In the genomic region with DNA sequence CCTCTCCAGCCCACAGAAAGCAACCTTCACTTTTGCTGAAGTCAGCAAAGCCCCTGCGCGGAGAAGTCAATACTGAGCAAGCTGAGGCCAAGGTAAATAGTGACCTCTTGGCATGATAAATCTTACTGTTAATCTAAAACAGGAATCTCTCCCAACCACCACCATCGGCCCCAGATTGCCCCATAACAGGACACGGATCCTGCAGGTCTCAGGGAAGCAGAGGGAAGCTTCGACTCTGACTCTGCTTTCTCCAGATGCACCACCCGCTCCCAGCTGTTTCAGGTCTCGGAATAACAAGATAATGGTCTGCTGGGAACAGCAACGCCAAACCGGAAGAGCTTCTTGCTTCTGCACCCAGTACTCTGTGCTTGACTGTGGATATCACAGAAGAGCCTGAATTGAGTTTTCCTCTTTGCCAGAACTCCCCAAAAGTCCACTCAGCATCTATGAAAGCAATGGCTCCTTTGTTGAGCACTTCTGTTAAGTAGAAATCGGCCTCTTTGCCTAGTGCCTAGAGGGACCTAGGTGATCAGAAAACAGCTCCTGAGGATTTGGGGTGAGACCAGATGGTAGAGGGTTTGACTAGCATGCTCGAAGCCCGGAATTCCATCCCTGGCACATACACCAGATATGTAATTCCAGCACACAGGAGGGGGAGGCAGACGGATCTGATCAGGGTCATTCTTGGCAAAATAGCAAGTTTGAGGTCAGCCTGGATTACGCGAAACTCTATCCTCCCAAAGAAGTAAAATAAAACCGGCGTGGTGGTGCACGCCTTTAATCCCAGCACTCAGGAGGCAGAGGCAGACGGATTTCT, we compare ENCODE assay signal across 8 mouse cellular contexts. TPM values are rescaled to one million over a fixed set of nuclear protein-coding genes. Genes with fewer than 3 reads are reported as not detected.
DNase-seq lines count a peak whose midpoint lies in the region; ATAC-seq lines count a peak whose summit lies in the region.
"Had no signal": no experiment of that assay in that cellular context is flagged by ENCODE, and none has a peak within 500 bp of the region (broad histone marks: within the 10 kb centered on the region; RNA-seq: fewer than 3 reads in every experiment).

No protein-coding gene starts in this region.

- 45% methylated on average over 19 of the region's 19 CpGs for WGBS in lung, embryonic 15.5 days
- 38% methylated on average over 19 of the region's 19 CpGs for WGBS in embryonic facial prominence, embryonic 15.5 days
- 69% methylated on average over 19 of the region's 19 CpGs for WGBS in neural tube, embryonic 15.5 days

- H3K9ac ChIP-seq in lung, embryonic 15.5 days = no peak overlapping the region
- no peak overlapping the region for H3K9ac ChIP-seq in embryonic facial prominence, embryonic 15.5 days
- no peak overlapping the region for H3K9ac ChIP-seq in neural tube, embryonic 15.5 days (replicated peaks)
- H3K9ac ChIP-seq: liver, embryonic 15.5 days had no signal

- H3K4me3 ChIP-seq in lung, embryonic 15.5 days = no peak overlapping the region
- no peak overlapping the region for H3K4me3 ChIP-seq in embryonic facial prominence, embryonic 15.5 days (replicated peaks)
- H3K4me3 ChIP-seq in neural tube, embryonic 15.5 days (replicated peaks) = no peak overlapping the region
- H3K4me3 ChIP-seq: liver, embryonic 15.5 days had no signal

- no peaks in the 10 kb centered on the region for H3K36me3 ChIP-seq in lung, embryonic 15.5 days
- H3K36me3 ChIP-seq in embryonic facial prominence, embryonic 15.5 days = no peaks in the 10 kb centered on the region
- H3K36me3 ChIP-seq in neural tube, embryonic 15.5 days = no peaks in the 10 kb centered on the region
- H3K36me3 ChIP-seq: liver, embryonic 15.5 days had no signal

- H3K27me3 ChIP-seq in lung, embryonic 15.5 days = peaks cover 9% of the 10 kb centered on the region
- no peaks in the 10 kb centered on the region for H3K27me3 ChIP-seq in embryonic facial prominence, embryonic 15.5 days
- H3K27me3 ChIP-seq in neural tube, embryonic 15.5 days (replicated peaks) = peaks cover 9% of the 10 kb centered on the region

- H3K27ac ChIP-seq in lung, embryonic 15.5 days = no peak overlapping the region
- H3K27ac ChIP-seq in embryonic facial prominence, embryonic 15.5 days (replicated peaks) = peak overlapping the region; percentile 75
- peak overlapping the region; percentile 18; the same call in 1 of the 2 replicates for H3K27ac ChIP-seq in neural tube, embryonic 15.5 days (replicated peaks)
- H3K27ac ChIP-seq: liver, embryonic 15.5 days had no signal

- intact Hi-C loops in heart, postnatal 36 days (cut with DNase I) = no loop called here

- DNase-seq in lung, adult 18-20 months = no peak
- DNase-seq in heart, postnatal 36 days = peak; percentile 6 to 26
- DNase-seq in layer of hippocampus, postnatal 25 days (ENCODE audit: extremely low spot score in 1 of 2, low spot score in 1 of 2) = no peak
- DNase-seq in frontal cortex, postnatal 10 days (ENCODE audit: low spot score in 2 of 2) = no peak

- peaks cover 9% of the 10 kb centered on the region; the same call in 1 of the 2 replicates for H3K4me1 ChIP-seq in lung, embryonic 15.5 days
- peaks cover 23% of the 10 kb centered on the region for H3K4me1 ChIP-seq in embryonic facial prominence, embryonic 15.5 days
- H3K4me1 ChIP-seq in neural tube, embryonic 15.5 days = 0 out of 2 replicates have a peak, but pooled peaks cover 2% of the 10 kb centered on the region
- H3K4me1 ChIP-seq: liver, embryonic 15.5 days had no signal

- no peaks in the 10 kb centered on the region for H3K9me3 ChIP-seq in lung, embryonic 15.5 days
- H3K9me3 ChIP-seq in embryonic facial prominence, embryonic 15.5 days (replicated peaks) = no peaks in the 10 kb centered on the region
- no peaks in the 10 kb centered on the region for H3K9me3 ChIP-seq in neural tube, embryonic 15.5 days (replicated peaks)
- H3K9me3 ChIP-seq: liver, embryonic 15.5 days had no signal

- ATAC-seq in lung, embryonic 15.5 days (ENCODE audit: borderline replicate concordance, extremely low read depth, low FRiP score, low TSS enrichment) = no peak
- no peak for ATAC-seq in embryonic facial prominence, embryonic 15.5 days (ENCODE audit: insufficient number of reproducible peaks, low FRiP score, low TSS enrichment, low read depth)
- no peak for ATAC-seq in neural tube, embryonic 15.5 days (ENCODE audit: low FRiP score)

- peak overlapping the region; percentile 21; the same call in 1 of the 2 replicates for H3K4me2 ChIP-seq in lung, embryonic 15.5 days
- H3K4me2 ChIP-seq in embryonic facial prominence, embryonic 15.5 days (replicated peaks) = no peak overlapping the region
- H3K4me2 ChIP-seq in neural tube, embryonic 15.5 days = no peak overlapping the region
- H3K4me2 ChIP-seq: liver, embryonic 15.5 days had no signal

RNA-seq across cellular contexts. Expression of a gene that starts 5.7 kb away (rescaled TPM):
- polyA plus RNA-seq in lung, embryonic 15.5 days (2015; fragmentation: Nextera tagmentation; extraction: Ambion mirVana) = 12.1 and 13.5 TPM in 2 replicates
- polyA plus RNA-seq in embryonic facial prominence, embryonic 15.5 days (2015; fragmentation: Nextera tagmentation; extraction: Ambion mirVana) = 247 and 258 TPM in 2 replicates
- 1 to 10 TPM in 1 of 2 experiments, under 1 TPM in 1; 0.76 to 1.1 TPM for total RNA-seq in heart, postnatal 36 days (2021)
- 35.4 and 45.5 TPM in 2 replicates for polyA plus RNA-seq in neural tube, embryonic 15.5 days (2015; fragmentation: Nextera tagmentation; extraction: Ambion mirVana)
- total RNA-seq in layer of hippocampus, postnatal 25 days (2021) = 1 to 10 TPM; 3.5 to 4.7 TPM

RNA-seq across cellular contexts. Expression of a gene that starts 19.2 kb away (rescaled TPM):
- polyA plus RNA-seq in lung, embryonic 15.5 days (2015; fragmentation: Nextera tagmentation; extraction: Ambion mirVana) = 84.6 and 87.1 TPM in 2 replicates
- polyA plus RNA-seq in embryonic facial prominence, embryonic 15.5 days (2015; fragmentation: Nextera tagmentation; extraction: Ambion mirVana) = 76.5 and 104 TPM in 2 replicates
- total RNA-seq in heart, postnatal 36 days (2021) = 10 to 100 TPM; 11.0 to 11.6 TPM
- 106 and 115 TPM in 2 replicates for polyA plus RNA-seq in neural tube, embryonic 15.5 days (2015; fragmentation: Nextera tagmentation; extraction: Ambion mirVana)
- 10 to 100 TPM; 82.1 to 84.3 TPM for total RNA-seq in layer of hippocampus, postnatal 25 days (2021)

Comparison
In these comparisons a context has a peak if more than half of its experiments do, and no peak if none do; other contexts are left out.
1. DNase-seq: peak in heart, postnatal 36 days (2 of 2); none in lung, adult 18-20 months (0 of 2), layer of hippocampus, postnatal 25 days (0 of 2) and frontal cortex, postnatal 10 days (0 of 2).